Mouse (Mus musculus) megakaryocyte, adult 5-6 weeks (primary cell): ENCODE data around the gene Agpat4. TPM values are rescaled to one million over a fixed set of nuclear protein-coding genes. Genes with fewer than 3 reads are reported as not detected.

Source experiments
- ATAC-seq: 2 replicates; pipeline ENCODE4 v1.8.0; 2016; ENCODE audit warnings: mild to moderate bottlenecking, inconsistent platforms; ENCODE audit not compliant: poor library complexity, severe bottlenecking
- total RNA-seq, 2 experiments: library from RNA; stranded (forward) in 1 of 2; stranded (reverse) in 1 of 2; fragments of 153-499, 151-499 nt in 1 of 2; fragments of 221-1000, 200-1000 nt in 1 of 2; gene quantifications; 2 replicates each; pipeline versions ENCODE4 v1.2.3 to v1.2.4; 2015 to 2017

The Agpat4 gene
- 8.9 and 12.8 TPM in 2 replicates for total RNA-seq (2015)
- 11.8 and 12.1 TPM in 2 replicates for total RNA-seq (2017)

- no peak for ATAC-seq
These were observed at the start of gene Agpat4 for GRCm38 (mm10) chr17:12118561-12118925. Gene Agpat4, plus strand, starts transcription at chr17:12118704.

DNA sequence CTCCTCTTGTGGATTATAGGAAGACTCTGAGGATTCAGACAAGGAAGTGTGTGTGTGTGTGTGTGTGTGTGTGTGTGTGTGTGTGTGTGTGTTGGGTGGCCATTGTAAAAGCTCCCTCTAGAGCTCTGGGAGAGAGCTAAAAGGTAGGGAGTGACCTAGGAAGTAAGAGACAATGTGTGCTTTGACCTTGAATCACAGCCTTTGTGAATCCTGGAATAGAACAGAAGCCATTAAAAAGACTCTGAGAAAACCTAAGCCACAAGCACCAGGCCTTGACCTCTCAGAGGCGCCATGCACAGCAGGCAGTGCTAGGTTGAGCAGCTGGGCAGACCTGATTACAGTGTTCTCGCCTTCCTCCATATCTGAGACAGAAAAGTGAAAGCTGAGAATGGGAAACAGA, 41.7 kb upstream of the Agpat4 start:
- ATAC-seq: no peak

DNA sequence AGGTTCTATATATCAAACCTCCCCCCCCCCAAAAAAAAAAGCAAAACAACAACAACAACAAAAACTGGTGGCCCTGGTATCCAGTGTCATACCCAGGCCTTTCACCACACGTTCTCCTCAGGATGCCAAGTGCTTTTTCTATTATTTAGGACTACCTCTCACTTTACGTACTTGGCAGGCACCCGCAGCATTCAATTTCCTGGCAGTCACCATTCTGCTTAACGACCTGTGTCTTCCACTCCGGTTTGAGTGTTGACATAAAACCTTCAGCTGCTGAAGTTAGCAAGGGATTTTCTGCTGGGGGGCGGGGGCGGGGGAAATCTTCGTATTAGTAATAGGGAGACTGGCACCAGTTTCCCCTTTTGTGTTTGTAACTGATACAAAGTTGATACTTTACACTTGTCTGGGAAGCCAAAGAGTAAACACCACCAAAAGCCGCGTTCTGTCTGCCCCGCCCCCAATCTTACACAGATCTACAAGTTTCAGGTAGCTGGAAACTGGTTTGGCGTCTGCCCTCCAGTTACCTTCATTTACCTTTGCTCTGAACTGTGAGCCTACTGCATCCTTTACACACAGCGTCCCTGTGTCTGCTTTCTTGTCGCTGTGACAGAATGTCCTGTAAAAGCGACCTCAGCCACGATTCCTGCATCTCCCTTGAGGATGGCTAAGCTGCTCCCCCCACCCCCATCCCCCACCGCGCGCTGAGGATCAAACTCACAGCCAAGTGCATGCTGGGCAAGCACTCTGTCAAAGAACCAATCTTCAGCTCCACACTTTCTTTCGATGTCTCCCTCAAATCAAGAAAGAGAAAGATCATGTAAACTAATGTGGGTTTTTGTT, 37.6 kb upstream of the Agpat4 start:
- ATAC-seq: no peak

- ATAC-seq: no peak
These were observed 36.3 kb upstream of the Agpat4 start for GRCm38 (mm10) chr17:12082201-12082600.

GRCm38 (mm10) chr17:12090261-12090927, 28.1 kb upstream of the Agpat4 start:
- ATAC-seq: no peak

DNA sequence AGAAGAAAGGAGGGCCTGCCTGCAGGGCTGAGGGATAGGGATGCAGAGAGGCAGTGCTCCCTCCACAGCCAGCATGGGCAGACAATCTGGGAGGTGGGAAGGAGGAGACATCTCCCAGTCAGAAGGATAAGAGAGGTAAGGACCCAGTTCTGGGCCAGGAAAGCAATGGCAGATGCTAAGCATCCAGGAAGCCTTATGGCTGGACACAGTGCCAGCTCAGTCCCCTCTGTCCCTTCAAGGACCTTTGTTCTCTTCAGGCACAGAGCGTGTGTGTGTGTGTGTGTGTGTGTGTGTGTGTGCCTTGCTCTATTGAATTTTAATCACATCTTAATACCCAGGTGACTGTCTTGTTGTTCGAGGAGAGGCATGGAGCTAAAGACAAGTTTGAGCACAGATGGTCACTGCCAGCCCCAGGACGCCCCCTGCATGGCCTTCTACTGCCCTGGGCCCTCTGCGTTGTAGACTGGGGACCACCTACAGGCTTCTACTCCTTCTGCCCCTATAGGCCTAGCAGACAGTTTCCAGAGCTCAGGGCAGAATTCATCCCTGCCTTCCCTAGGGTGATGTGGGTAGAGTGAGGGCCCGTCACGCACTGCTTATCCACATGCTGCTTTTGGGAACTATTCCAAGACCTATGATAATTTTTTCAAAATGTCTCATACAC, 25.5 kb upstream of the Agpat4 start:
- ATAC-seq: no peak

- ATAC-seq: peak; percentile 57; the same call in 1 of the 2 replicates
These were observed 24.5 kb upstream of the Agpat4 start for GRCm38 (mm10) chr17:12094016-12094415.

- no peak for ATAC-seq
These were observed 23.5 kb upstream of the Agpat4 start for GRCm38 (mm10) chr17:12094827-12095590.

DNA sequence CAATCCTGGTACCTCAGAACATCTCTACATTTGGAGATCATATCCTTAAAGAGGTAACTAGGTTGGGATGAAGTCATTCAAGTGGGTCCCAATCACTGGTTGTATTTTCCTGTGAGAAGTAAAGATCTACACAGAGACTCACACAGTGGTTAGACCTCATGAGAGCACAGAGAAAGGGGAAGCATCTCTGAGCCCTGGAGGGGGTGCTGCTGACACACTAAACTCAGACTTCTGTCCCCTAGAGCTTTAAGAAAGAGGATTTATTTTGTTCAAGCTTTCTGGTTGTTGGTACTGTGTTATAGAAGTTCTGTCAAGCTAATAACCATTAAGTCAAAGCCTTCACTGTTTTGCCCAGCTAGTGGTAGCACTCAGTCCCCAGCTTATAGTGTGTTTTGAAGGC, 19.1 kb upstream of the Agpat4 start:
- ATAC-seq: no peak

DNA sequence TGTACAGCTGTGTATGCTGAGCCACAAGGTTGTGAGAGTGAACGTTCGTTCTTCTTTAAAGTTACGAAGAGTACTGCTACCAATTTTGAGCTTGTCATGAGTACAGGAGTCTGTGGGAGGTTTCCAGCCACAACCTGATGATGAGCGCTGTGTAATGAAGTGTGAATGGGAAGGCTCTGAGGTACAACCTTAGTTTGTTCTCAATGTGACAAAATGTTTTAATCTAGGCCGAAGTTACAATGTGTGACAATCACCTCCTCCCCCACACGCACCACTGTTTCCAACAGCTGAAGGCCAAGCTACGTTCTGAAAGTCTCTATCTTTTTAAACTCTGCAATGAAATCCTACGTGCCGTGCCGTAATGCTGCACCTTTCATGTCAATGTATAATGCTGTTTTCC, 16.2 kb upstream of the Agpat4 start:
- no peak for ATAC-seq

DNA sequence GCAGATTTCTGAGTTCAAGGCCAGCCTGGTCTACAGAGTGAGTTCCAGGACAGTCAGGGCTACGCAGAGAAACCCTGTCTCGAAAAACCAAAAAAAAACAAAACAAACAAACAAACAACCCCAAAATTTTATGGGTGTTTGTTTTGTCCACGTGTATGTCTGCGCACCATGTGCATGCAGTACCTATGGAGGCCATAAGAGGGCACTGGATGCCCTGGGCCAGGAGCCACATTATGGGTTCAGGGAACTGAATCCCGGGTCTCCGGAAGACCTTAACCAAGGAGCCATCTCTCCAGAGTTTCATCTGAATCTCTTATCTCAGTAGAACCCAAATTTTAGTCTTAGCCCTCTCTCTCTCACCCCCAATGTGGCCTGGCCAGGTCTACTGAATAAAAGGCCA, 14.7 kb upstream of the Agpat4 start:
- ATAC-seq: peak; percentile 77

GRCm38 (mm10) chr17:12104245-12104644, 14.3 kb upstream of the Agpat4 start:
- ATAC-seq: no peak

GRCm38 (mm10) chr17:12104690-12105089, 13.8 kb upstream of the Agpat4 start:
- no peak for ATAC-seq

- no peak for ATAC-seq
These were observed 12.2 kb upstream of the Agpat4 start for GRCm38 (mm10) chr17:12106255-12106654.

DNA sequence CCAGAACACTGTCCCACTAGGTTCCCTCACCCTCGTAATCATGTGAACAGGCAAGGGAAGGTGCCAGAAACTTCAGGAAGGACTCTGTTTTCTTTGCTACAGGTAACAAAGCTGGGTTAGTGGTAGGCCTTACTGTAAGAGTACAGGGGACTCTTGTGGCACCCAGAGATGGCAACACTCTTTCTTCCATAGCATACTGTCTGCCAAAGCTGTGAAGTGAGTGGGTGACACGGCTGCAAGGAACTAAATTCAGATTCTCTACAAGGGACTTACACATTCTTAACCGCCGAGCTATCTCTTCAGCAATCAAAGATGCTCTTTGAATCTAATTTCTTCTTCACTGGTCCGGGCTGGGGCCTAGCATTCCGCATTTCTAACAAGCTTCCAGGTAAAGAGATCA, 4.9 kb upstream of the Agpat4 start:
- ATAC-seq: no peak

GRCm38 (mm10) chr17:12115086-12115485, 3.4 kb upstream of the Agpat4 start:
- no peak for ATAC-seq

GRCm38 (mm10) chr17:12118131-12118530, 373 bp upstream of the Agpat4 start:
- 0 out of 2 replicates have a peak, but pooled peaks have one; percentile 17 for ATAC-seq

- ATAC-seq: peak; percentile 95
These were observed 580 bp downstream of the Agpat4 start for GRCm38 (mm10) chr17:12118926-12119641.

DNA sequence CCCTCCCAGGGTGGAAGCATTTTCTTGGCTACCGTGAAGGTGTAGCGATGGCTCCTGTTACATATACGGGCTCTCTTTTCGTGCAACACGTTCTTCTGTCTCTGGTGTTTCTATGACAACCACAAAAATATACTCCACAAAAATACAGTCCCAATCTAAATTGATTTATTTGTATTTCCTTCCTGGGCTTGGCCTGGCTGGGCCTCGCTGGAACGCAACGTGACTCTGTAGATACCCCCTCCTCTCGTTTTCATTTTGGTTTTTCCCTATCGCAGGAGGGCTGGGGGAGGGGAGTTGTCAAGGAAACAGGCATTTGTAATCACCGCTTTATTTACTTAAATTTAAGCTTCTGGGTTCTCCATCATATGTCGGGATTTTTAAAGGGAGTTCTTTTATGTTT, 1.2 kb downstream of the Agpat4 start:
- ATAC-seq: no peak

DNA sequence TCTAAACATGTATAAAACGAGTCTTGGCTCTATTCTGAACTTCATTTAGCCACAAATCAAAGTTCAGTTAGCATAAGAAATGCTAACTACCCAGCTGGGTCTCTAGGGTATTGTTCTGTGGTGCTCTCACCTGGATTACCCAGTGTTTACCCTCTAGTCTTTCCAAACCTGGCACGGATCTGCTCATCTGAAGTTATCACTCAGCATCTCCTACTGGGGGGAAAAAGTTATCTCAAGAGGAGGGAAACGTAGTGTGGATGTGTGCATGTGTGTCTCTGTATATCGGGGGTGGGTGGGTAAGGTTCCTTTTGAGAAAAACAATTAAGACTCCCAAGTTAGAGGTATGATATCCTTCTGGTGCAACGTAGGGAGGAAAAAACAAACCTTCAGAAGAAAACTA, 1.8 kb downstream of the Agpat4 start:
- no peak for ATAC-seq
